Mouse (Mus musculus) CH12.LX (cell line): ENCODE data around the gene Elf1. TPM values are rescaled to one million over a fixed set of nuclear protein-coding genes. Genes with fewer than 3 reads are reported as not detected.

Experiments
- DNase-seq: peaks from one replicate; pipeline ENCODE4 v3.0.0-alpha.2; 2013; ENCODE audit errors: extremely low read depth
- H3K27ac ChIP-seq: 2 replicates; pipeline ENCODE4 v1.5.1; 2012; ENCODE audit warnings: low read depth, mild to moderate bottlenecking, control low read depth, moderate library complexity; ENCODE audit not compliant: insufficient read depth
- H3K27me3 ChIP-seq: replicated peaks from 2 replicates; pipeline ENCODE3; 2012; ENCODE audit warnings: inconsistent platforms
- H3K36me3 ChIP-seq, 2 experiments: replicated peaks in 1 of 2; 2 replicates each; pipeline versions ENCODE3 to v1.6.1; 2012; ENCODE audit warnings: inconsistent platforms in 1 of 2, low read length in 1 of 2, mild to moderate bottlenecking in 1 of 2, mixed read lengths in 1 of 2, moderate library complexity in 1 of 2; ENCODE audit not compliant: control insufficient read depth in 1 of 2, insufficient read depth in 1 of 2
- H3K4me1 ChIP-seq, 2 experiments: 2 replicates each; pipeline ENCODE4 v1.6.1; 2012; ENCODE audit warnings: inconsistent platforms in 1 of 2, moderate library complexity in 1 of 2; ENCODE audit not compliant: insufficient read depth in 2 of 2, control insufficient read depth in 1 of 2
- H3K4me2 ChIP-seq: 2 replicates; pipeline ENCODE4 v1.6.1; 2012; ENCODE audit warnings: low read depth, mild to moderate bottlenecking, control low read depth; ENCODE audit not compliant: poor library complexity, insufficient read depth, severe bottlenecking
- H3K4me3 ChIP-seq, 3 experiments: fragments of 150-350 bp in 1 of 3; sonication (generic) in 1 of 3; replicated peaks in 1 of 3; 2 replicates each; pipeline versions ENCODE3 to v1.5.1; 2011 to 2012; ENCODE audit warnings: low read depth in 2 of 3, low read length in 2 of 3, mild to moderate bottlenecking in 2 of 3, moderate library complexity in 2 of 3, control low read depth in 1 of 3, improper control_type of control experiment in 1 of 3, inconsistent platforms in 1 of 3, mixed read lengths in 1 of 3; ENCODE audit not compliant: poor library complexity in 1 of 3
- H3K79me2 ChIP-seq: replicated peaks from 2 replicates; pipeline ENCODE4 v1.6.1; 2012; ENCODE audit warnings: mild to moderate bottlenecking, moderate library complexity; ENCODE audit not compliant: control insufficient read depth, poor library complexity, insufficient read depth, severe bottlenecking; ENCODE audit errors: extremely low read depth
- H3K9ac ChIP-seq: 2 replicates; pipeline ENCODE4 v1.6.1; 2012; ENCODE audit warnings: low read depth, mild to moderate bottlenecking, control low read depth, moderate library complexity; ENCODE audit not compliant: insufficient read depth
- H3K9me3 ChIP-seq: replicated peaks from 2 replicates; pipeline ENCODE3; 2012; ENCODE audit warnings: low read length, inconsistent platforms, mixed read lengths
- BHLHE40 ChIP-seq: IDR thresholded peaks from 2 replicates; pipeline ENCODE4 v1.6.1; 2011; ENCODE audit warnings: mild to moderate bottlenecking, low read depth, low read length, improper control_type of control experiment
- CHD2 ChIP-seq: IDR thresholded peaks from 2 replicates; pipeline ENCODE4 v1.6.1; 2011; ENCODE audit warnings: low read length, improper control_type of control experiment
- CTCF ChIP-seq, 2 experiments: IDR thresholded peaks in 1 of 2; conservative IDR thresholded peaks in 1 of 2; 2 replicates each; pipeline ENCODE4 v1.5.1; 2011 to 2012; ENCODE audit warnings: low read depth in 2 of 2, low read length in 2 of 2, improper control_type of control experiment in 1 of 2, inconsistent platforms in 1 of 2, mild to moderate bottlenecking in 1 of 2, moderate library complexity in 1 of 2
- E2F4 ChIP-seq: IDR thresholded peaks from 2 replicates; pipeline ENCODE4 v1.6.1; 2011; ENCODE audit warnings: low read depth, low read length, improper control_type of control experiment; ENCODE audit not compliant: insufficient replicate concordance
- GABPA ChIP-seq: IDR thresholded peaks from 2 replicates; pipeline ENCODE4 v1.6.1; 2012; ENCODE audit warnings: low read depth, low read length, improper control_type of control experiment, inconsistent platforms; ENCODE audit not compliant: insufficient replicate concordance
- IRF4 ChIP-seq: IDR thresholded peaks from 2 replicates; pipeline ENCODE4 v1.6.1; 2014; ENCODE audit warnings: low read depth, mild to moderate bottlenecking, inconsistent platforms, low read length, improper control_type of control experiment
- JUN ChIP-seq: IDR thresholded peaks from 2 replicates; pipeline ENCODE4 v1.6.1; 2011; ENCODE audit warnings: low read depth, mild to moderate bottlenecking, low read length, improper control_type of control experiment, moderate library complexity; ENCODE audit not compliant: insufficient read depth
- JUND ChIP-seq: conservative IDR thresholded peaks from 2 replicates; pipeline ENCODE4 v1.6.1; 2011; ENCODE audit warnings: low read depth, low read length, improper control_type of control experiment
- KAT2A ChIP-seq: IDR thresholded peaks from 2 replicates; pipeline ENCODE4 v1.6.1; 2012; ENCODE audit warnings: low read length, improper control_type of control experiment, inconsistent platforms; ENCODE audit not compliant: insufficient replicate concordance
- MAX ChIP-seq: IDR thresholded peaks from 2 replicates; pipeline ENCODE4 v1.6.1; 2011; ENCODE audit warnings: low read length, improper control_type of control experiment
- NRF1 ChIP-seq: IDR thresholded peaks from 2 replicates; pipeline ENCODE4 v1.6.1; 2014; ENCODE audit warnings: low read depth, mild to moderate bottlenecking, inconsistent platforms, low read length, improper control_type of control experiment, moderate library complexity
- PAX5 ChIP-seq: IDR thresholded peaks from 2 replicates; pipeline ENCODE4 v1.6.1; 2012; ENCODE audit warnings: low read length, inconsistent platforms, mixed read lengths
- POLR2A ChIP-seq: IDR thresholded peaks from 2 replicates; pipeline ENCODE4 v1.6.1; 2011; ENCODE audit warnings: low read depth, mild to moderate bottlenecking, improper control_type of control experiment, low read length
- POLR2AphosphoS2 ChIP-seq: IDR thresholded peaks from 2 replicates; pipeline ENCODE4 v1.6.1; 2011; ENCODE audit warnings: low read depth, low read length, improper control_type of control experiment
- RCOR1 ChIP-seq: conservative IDR thresholded peaks from 2 replicates; pipeline ENCODE4 v1.6.1; 2012; ENCODE audit warnings: low read depth, mild to moderate bottlenecking, inconsistent platforms, low read length, improper control_type of control experiment
- SIN3A ChIP-seq: IDR thresholded peaks from 2 replicates; pipeline ENCODE4 v1.6.1; 2012; ENCODE audit warnings: low read length, improper control_type of control experiment, inconsistent platforms
- TCF12 ChIP-seq: IDR thresholded peaks from 2 replicates; pipeline ENCODE4 v1.6.1; 2014; ENCODE audit warnings: low read depth, mild to moderate bottlenecking, inconsistent platforms, low read length, improper control_type of control experiment
- USF2 ChIP-seq: conservative IDR thresholded peaks from 2 replicates; pipeline ENCODE4 v1.6.1; 2011; ENCODE audit warnings: low read depth, low read length, improper control_type of control experiment
- ZC3H11A ChIP-seq: IDR thresholded peaks from 2 replicates; pipeline ENCODE4 v1.6.1; 2012; ENCODE audit warnings: low read depth, mild to moderate bottlenecking, inconsistent platforms, low read length, improper control_type of control experiment
- ZKSCAN1 ChIP-seq: IDR thresholded peaks from 2 replicates; pipeline ENCODE4 v1.6.1; 2012; ENCODE audit warnings: low read depth, inconsistent platforms, low read length, improper control_type of control experiment, borderline replicate concordance
- ZMIZ1 ChIP-seq: IDR thresholded peaks from 2 replicates; pipeline ENCODE4 v1.6.1; 2012; ENCODE audit warnings: low read depth, mild to moderate bottlenecking, inconsistent platforms, low read length, improper control_type of control experiment
- dilution Hi-C: fragments of 300-500 bp; cut with MboI; formaldehyde crosslinking; loops from 2 replicates; pipeline ENCODE4 v1.14.3; 2020; ENCODE audit warnings: low sequenced_read_pairs; ENCODE audit not compliant: extremely low pct_unique_long_range_greater_than_20kb, extremely low pct_ligation_motif_present
- in situ Hi-C: fragments of 300-500 bp; cut with MboI; formaldehyde crosslinking; loops from 3 replicates; pipeline ENCODE4 v1.14.3; 2019; ENCODE audit warnings: low sequenced_read_pairs, low pct_ligation_motif_present, low pct_unique_long_range_greater_than_20kb, mixed read lengths
- polyA plus RNA-seq: library from polyadenylated mRNA; unstranded; fragments of >175 nt; gene quantifications from 2 replicates; pipeline ENCODE4 v1.2.1, GENCODE M21; 2012; ENCODE audit warnings: low read depth; ENCODE audit not compliant: insufficient read length
- total RNA-seq, 2 experiments: library from RNA; depleted of rRNA; stranded (reverse); fragments of 300-350 nt in 1 of 2; fragments of >200 nt in 1 of 2; gene quantifications; 2 replicates each; pipeline ENCODE4 v1.2.3; 2012 to 2014

Gene Elf1
- total and polyA plus RNA-seq, 3 experiments: 37.1 to 71.7 (median 54.4) TPM

DNA sequence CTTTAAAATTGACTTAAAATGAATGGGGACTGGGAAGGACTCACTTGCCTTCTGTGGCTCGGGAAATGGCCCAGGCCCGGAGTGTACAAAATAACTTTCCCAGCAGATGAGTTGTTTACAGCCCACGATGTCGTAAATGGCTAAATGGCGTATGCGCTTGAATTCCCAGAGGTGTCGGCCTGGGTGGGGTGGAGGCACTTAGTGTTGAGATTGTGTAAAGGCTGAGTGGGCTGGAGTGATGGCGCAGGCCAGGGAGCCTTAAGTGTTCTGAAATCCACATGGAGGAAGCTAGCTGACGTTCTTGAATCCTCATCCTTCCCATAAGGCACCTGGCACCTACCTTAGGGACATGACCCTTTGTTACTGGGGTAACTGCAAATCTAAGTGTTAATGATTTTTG is 7.5 kb downstream of the Elf1 start:
- Histone ChIP-seq H3K4me2 (no peak overlapping the region), H3K9me3 (no peaks in the 10 kb centered on the region), H3K4me1 (peaks cover 2 to 12% of the 10 kb centered on the region in 2 experiments; a peak in 3 of 4 replicates), H3K9ac (no peak overlapping the region), H3K4me3 (no peak overlapping the region), H3K27me3 (no peaks in the 10 kb centered on the region), H3K79me2 (no peaks in the 10 kb centered on the region; the same call in 1 of the 2 replicates), H3K27ac (no peak overlapping the region), H3K36me3 (no peaks in the 10 kb centered on the region)
- no peak for DNase-seq
- dilution Hi-C loops: no loop called here
- in situ Hi-C loops: no loop called here
- TF ChIP-seq POLR2A: no peak
- no peak for TF ChIP-seq MAX
- TF ChIP-seq ZC3H11A: no peak
- no peak for TF ChIP-seq ZMIZ1
- no peak for TF ChIP-seq KAT2A
- TF ChIP-seq ZKSCAN1: no peak
- TF ChIP-seq NRF1: no peak
- no peak for TF ChIP-seq CTCF (conservative IDR thresholded peaks at IDR 0.05 in 1 of 2, IDR thresholded peaks at IDR 0.05 in 1 of 2; ENCODE audit: low read depth in 2 of 2, low read length in 2 of 2)
- TF ChIP-seq POLR2AphosphoS2: no peak
- no peak for TF ChIP-seq GABPA
- no peak for TF ChIP-seq CHD2
- no peak for TF ChIP-seq RCOR1
- no peak for TF ChIP-seq PAX5
- TF ChIP-seq E2F4: no peak
- no peak for TF ChIP-seq USF2
- no peak for TF ChIP-seq IRF4
- TF ChIP-seq SIN3A: no peak

- Histone ChIP-seq H3K9me3 (no peaks in the 10 kb centered on the region), H3K36me3 (no peaks in the 10 kb centered on the region), H3K79me2 (no peaks in the 10 kb centered on the region; the same call in 1 of the 2 replicates), H3K9ac (no peak overlapping the region), H3K4me3 (no peak overlapping the region), H3K27me3 (no peaks in the 10 kb centered on the region), H3K4me2 (no peak overlapping the region), H3K4me1 (peaks cover 0 to 12% of the 10 kb centered on the region in 2 experiments; a peak in 2 of 4 replicates), H3K27ac (no peak overlapping the region)
- dilution Hi-C loops: no loop called here
- TF ChIP-seq NRF1 (no peak), JUND (no peak), BHLHE40 (no peak), JUN (no peak), TCF12 (no peak), SIN3A (no peak)
- DNase-seq: no peak
- in situ Hi-C loops: no loop called here
Measured at GRCm38 (mm10) chr14:79489150-79489549, 8.2 kb downstream of the Elf1 start.
